Mouse (Mus musculus) midbrain, embryonic 10.5 days (tissue): ENCODE results near the gene Tma7. TPM values are rescaled to one million over a fixed set of nuclear protein-coding genes. Genes with fewer than 3 reads are reported as not detected.

ENCODE experiments used
- DNase-seq: peaks from one replicate; pipeline ENCODE4 v3.0.0-alpha.2; 2017; ENCODE audit warnings: low spot score
- H3K27ac ChIP-seq: fragments of 300-500 bp; sonication (generic); replicated peaks from 2 replicates; pipeline ENCODE4 v1.5.1; 2016; ENCODE audit warnings: mild to moderate bottlenecking
- H3K27me3 ChIP-seq: fragments of 300-500 bp; sonication (generic); 2 replicates; pipeline ENCODE4 v1.6.1; 2016; ENCODE audit warnings: low read depth, mild to moderate bottlenecking; ENCODE audit not compliant: poor library complexity, severe bottlenecking
- H3K36me3 ChIP-seq: fragments of 300-500 bp; sonication (generic); 2 replicates; pipeline ENCODE4 v1.6.1; 2016; ENCODE audit warnings: mild to moderate bottlenecking, moderate library complexity
- H3K4me1 ChIP-seq: fragments of 300-500 bp; sonication (generic); 2 replicates; pipeline ENCODE4 v1.6.1; 2016
- H3K4me3 ChIP-seq: fragments of 300-500 bp; sonication (generic); 2 replicates; pipeline ENCODE4 v1.5.1; 2016; ENCODE audit warnings: mild to moderate bottlenecking, moderate library complexity
- H3K9me3 ChIP-seq: fragments of 300-500 bp; sonication (generic); replicated peaks from 2 replicates; pipeline ENCODE4 v1.6.1; 2016; ENCODE audit warnings: mild to moderate bottlenecking
- WGBS: fragments of 180-500 bp; shearing (Covaris S2); methylation state at CpG from one replicate; pipeline ENCODE4 v1.1.7; 2016; 5-methylcytosine and 5-hydroxymethylcytosine counted together
- polyA plus RNA-seq: library from polyadenylated mRNA; unstranded; fragments of >200 nt; fragmentation: Nextera tagmentation; extraction: Ambion mirVana; gene quantifications from 2 replicates; pipeline ENCODE4 v1.2.1, GENCODE M21; 2016

Tma7 gene
- polyA plus RNA-seq, 1 experiment from 2014 or later, result 761 TPM

DNA sequence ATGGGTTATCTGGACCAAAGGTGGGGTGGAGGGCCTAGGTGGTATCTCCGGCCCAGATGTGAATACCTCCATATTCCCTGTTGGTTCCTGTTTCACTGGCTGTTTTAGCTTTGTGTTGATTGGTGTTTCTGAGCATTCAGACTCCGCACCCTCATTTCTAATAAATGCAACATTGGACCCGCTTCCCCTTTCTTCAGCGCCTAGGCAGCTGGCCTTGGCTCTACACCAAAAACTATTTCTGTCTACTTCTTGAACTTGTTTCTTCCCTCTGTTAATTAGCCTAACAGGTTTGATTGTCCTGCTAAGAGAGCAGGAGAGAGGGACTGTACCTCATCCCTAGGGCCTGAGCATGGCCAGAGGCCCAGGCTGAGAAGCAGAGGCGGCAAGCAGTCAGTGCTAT is 24.8 kb downstream of the Tma7 start:
- Histone ChIP-seq H3K4me1 (peaks cover 32% of the 10 kb centered on the region), H3K36me3 (peaks cover 64% of the 10 kb centered on the region), H3K4me3 (no peak overlapping the region), H3K9me3 (no peaks in the 10 kb centered on the region), H3K27ac (no peak overlapping the region), H3K27me3 (no peaks in the 10 kb centered on the region)
- WGBS, result 96% methylated on average over 5 of the region's 5 CpGs
- no peak for DNase-seq

DNA sequence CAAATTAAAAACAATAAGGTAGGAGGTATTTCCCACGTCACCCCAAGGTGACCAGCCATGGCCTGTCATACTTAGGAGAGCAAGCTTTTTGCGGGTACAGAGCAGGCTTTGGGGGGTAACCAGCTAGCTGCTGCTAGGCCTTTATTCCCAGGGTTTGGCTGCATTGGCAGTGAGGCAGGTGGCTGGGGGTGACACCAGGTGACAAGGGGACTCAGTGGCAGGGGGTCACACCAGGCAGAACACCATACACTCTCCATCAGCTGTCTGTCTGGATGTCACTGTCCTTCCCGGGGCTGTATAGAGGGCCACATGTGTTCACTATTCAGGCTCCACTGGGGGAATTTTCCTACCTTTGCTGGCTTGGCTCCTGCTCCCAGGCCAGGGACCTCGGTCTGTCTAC is 25.5 kb downstream of the Tma7 start:
- DNase-seq, result no peak
- WGBS, result 85% methylated on average over 4 of the region's 4 CpGs
- Histone ChIP-seq H3K9me3 (no peaks in the 10 kb centered on the region), H3K4me1 (peaks cover 32% of the 10 kb centered on the region), H3K27me3 (no peaks in the 10 kb centered on the region), H3K4me3 (no peak overlapping the region), H3K27ac (no peak overlapping the region), H3K36me3 (peaks cover 57% of the 10 kb centered on the region)

DNA sequence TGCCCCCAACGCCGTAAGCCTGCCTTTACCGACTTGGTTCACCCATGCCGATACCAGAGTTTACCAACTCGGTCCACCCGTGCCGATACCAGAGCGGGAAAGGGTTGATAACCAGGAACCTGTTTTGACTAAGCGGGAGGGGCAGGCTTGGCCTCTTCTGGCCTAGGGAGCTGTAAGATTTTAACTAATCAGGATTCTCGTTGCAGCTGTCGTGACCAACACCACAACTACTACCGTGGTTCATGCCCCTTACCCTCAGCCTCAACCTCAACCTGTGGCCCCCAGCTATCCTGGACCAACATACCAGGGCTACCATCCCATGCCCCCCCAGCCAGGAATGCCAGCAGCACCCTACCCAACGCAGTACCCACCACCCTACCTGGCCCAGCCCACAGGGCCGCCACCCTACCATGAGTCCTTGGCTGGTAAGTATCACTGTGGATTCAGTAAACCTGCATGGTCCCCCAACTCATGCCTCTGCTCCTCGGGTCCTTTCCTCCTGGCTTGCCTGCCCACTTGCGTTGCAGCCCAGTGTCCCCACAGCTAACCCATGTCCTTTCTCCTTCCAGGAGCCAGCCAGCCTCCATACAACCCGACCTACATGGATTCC is 26.2 kb downstream of the Tma7 start:
- WGBS, result 92% methylated on average over 17 of the region's 17 CpGs
- H3K27ac ChIP-seq, result no peak overlapping the region
- H3K4me1 ChIP-seq, result peaks cover 32% of the 10 kb centered on the region
- no peaks in the 10 kb centered on the region for H3K9me3 ChIP-seq
- DNase-seq, result no peak
- no peak overlapping the region for H3K4me3 ChIP-seq
- peaks cover 52% of the 10 kb centered on the region for H3K36me3 ChIP-seq
- no peaks in the 10 kb centered on the region for H3K27me3 ChIP-seq

DNA sequence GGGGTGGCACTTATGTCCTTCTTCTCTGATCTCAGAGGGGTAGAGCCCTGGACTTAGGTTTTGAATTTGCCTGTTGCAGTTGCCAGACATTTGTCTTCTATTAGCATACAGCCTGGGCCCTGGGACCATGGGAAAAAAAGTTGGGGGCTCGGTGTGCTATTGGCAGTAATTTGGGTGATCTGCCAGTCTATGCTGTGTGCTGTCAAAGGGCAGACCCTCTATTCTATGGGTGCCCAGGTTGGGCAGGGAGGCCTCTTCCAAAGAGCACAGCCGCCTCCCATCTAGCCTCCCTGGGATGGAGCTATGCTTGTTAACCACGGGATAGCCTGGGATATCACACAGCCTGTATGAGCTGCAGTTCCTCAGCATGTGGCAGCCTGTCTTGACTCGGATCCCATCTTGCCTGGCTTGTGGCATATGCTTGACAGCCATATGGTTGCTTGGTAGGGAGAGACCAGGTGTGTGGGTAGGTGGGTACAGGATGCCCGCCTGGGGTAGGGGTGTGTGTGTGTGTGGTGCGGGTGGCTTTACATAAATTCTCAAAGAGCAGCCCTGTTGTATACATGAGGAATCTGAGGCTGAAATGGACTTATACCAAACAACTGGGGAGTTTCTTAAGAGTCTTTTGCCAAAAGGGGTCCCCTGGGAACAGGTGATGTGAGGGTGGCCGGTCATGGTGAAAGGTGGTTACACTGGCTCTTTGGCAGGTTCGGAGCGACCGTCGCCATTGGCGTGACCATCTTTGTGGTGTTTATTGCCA is 26.9 kb downstream of the Tma7 start:
- no peak for DNase-seq
- H3K27ac ChIP-seq, result peak overlapping the region; percentile 71
- H3K4me1 ChIP-seq, result peaks cover 32% of the 10 kb centered on the region
- H3K27me3 ChIP-seq, result no peaks in the 10 kb centered on the region
- peaks cover 46% of the 10 kb centered on the region for H3K36me3 ChIP-seq
- H3K4me3 ChIP-seq, result peak overlapping the region; percentile 37
- WGBS, result 93% methylated on average over 12 of the region's 12 CpGs
- no peaks in the 10 kb centered on the region for H3K9me3 ChIP-seq

DNA sequence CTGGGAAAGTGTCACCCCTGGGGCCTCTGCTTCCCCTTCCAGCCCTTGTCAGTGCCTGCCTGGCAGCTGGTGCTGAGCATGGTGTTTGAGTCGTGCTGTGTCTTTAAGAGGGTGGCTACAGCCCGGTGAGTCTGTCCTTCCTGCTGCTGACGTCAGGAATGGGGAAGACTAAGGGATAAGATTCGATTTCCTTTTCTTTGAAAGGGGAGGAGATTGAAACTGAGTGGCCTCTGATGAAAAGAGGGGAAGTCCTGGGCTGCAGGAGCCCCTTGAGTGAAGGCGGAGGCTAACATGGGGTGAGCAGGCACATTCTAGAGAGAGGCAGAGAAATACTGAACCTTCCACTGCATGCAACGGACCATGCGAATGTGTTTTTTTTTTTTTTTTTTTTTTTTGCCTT is 27.7 kb downstream of the Tma7 start:
- DNase-seq, result peak; percentile 41
- 12% methylated on average over 7 of the region's 7 CpGs for WGBS
- peaks cover 26% of the 10 kb centered on the region for H3K4me1 ChIP-seq
- no peaks in the 10 kb centered on the region for H3K27me3 ChIP-seq
- H3K36me3 ChIP-seq, result peaks cover 38% of the 10 kb centered on the region
- H3K4me3 ChIP-seq, result peak overlapping the region; percentile 37
- no peaks in the 10 kb centered on the region for H3K9me3 ChIP-seq
- peak overlapping the region; percentile 71 for H3K27ac ChIP-seq

DNA sequence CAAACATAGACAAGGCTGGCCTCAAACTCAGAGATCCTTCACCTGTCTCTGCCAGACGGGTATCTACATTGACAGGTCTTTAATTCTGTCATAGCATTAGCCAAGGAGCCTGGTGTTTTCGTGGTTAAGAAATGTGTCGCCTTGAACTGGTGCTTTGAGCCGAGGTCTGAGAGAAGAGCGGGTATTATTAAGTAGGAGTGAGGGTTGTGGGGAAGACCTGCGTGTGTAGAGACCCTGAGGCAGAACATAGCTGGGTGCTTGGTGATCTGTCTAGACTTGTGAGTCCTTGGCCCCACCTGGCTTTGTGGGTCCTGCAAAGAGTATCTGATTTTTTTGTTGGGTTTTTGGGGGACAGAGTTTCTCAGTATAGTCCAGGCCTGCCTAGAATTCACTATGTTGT is 28.5 kb downstream of the Tma7 start:
- peaks cover 33% of the 10 kb centered on the region for H3K36me3 ChIP-seq
- no peak overlapping the region; the same call in 1 of the 2 replicates for H3K27ac ChIP-seq
- DNase-seq, result no peak
- no peaks in the 10 kb centered on the region for H3K27me3 ChIP-seq
- H3K4me1 ChIP-seq, result peaks cover 18% of the 10 kb centered on the region
- H3K9me3 ChIP-seq, result no peaks in the 10 kb centered on the region
- H3K4me3 ChIP-seq, result no peak overlapping the region
- 80% methylated on average over 6 of the region's 6 CpGs for WGBS

DNA sequence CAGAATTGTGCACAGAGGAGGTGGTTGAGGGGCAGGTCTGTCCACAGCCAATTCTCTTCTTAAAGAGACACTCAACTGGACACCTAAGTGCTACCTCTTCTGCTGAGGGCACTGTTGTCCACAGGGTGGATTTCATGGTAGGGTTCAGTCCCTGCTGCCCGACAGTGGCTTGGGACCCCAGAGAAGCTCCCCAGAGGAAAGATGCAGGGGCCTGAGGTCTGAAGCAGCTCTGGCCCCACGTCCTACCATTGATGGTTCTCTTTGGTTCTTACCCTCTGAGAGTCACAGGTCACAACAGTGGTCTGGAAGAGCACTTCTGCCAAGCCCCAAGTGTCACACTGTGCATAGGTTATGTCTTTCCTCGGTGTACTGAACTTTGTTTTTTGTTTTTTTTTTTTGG is 29.0 kb downstream of the Tma7 start:
- peaks cover 14% of the 10 kb centered on the region for H3K4me1 ChIP-seq
- peaks cover 28% of the 10 kb centered on the region for H3K36me3 ChIP-seq
- H3K4me3 ChIP-seq, result no peak overlapping the region
- 84% methylated on average over 3 of the region's 3 CpGs for WGBS
- no peak overlapping the region for H3K27ac ChIP-seq
- DNase-seq, result no peak
- H3K9me3 ChIP-seq, result no peaks in the 10 kb centered on the region
- no peaks in the 10 kb centered on the region for H3K27me3 ChIP-seq

DNA sequence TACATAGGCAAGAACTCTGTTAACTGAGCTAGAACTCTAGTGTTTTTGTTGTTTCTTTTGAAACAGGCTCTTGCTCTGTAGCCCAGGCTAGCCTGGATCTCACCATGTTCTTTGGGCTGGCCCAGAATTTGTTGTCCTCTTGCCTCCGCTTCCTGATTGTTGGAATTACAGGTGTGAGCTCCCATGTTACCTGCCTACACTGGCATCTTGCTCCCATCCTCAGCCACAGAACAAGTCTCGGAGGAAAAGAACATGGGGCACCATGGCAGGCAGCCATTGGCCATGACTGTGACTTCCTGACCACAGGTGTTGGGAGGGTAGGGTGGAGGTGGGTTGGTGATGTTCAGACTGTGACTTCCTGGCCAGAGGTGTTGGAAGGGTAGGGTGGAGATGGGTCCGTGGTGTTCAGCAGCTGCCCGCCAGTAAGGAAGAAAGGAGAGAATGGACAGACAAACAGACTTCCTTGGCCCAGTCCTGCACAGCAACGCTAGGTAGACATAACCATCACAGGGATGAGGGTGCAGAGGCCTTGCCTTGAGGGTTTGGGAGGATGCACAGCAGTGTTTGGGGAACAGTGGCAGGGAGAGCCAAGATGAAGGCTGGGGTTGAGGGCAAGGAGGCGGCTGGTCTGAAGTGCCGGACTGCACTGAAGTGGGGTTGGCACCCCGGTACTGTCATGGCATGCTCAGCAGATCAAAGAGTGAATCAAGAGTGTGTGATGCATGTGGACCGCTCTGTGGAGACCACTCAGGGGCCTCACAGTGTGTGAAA is 29.7 kb downstream of the Tma7 start:
- Histone ChIP-seq H3K27me3 (no peaks in the 10 kb centered on the region), H3K4me1 (peaks cover 14% of the 10 kb centered on the region), H3K9me3 (no peaks in the 10 kb centered on the region), H3K27ac (no peak overlapping the region), H3K36me3 (peaks cover 21% of the 10 kb centered on the region), H3K4me3 (no peak overlapping the region)
- 90% methylated on average over 9 of the region's 9 CpGs for WGBS
- DNase-seq, result no peak

DNA sequence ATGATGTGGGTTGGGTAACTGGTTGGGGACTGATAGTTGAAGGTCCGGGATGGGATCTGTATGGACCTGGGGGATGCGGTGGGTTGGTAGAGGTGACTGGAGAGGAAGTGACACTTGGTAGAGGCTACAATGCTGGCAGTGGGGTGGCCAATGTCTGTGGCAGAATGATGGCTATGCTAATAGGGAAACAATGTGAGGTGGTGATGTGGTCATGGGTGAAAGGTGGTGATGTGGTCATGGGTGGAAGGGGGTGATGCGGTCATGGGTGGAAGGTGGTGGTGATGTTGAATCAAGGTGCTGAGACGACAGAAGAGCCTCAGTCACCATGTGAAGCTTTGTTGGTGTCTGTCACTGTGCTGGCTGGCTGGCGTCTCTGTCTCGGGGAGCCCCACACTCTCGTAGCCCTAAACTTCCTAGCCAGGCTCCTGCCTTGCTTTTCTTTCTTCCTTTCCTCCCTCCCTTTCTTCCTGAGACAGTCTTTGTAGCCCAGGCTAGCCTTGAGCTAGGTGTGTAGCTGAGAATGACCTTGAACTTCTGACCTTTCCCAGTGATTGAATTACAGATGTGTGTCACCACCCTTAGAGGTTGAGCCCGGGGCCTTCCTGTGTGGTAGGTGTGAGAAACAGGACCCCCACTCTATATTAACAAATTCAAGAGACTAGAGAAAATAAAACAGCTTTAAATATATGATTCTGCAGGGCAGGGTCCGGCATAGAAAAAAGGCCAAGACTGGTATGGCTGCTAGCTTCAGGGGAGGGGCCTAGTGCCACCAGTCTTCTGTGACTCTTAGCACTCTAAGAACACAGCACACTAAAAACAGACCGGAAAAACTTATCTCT is 30.5 kb downstream of the Tma7 start:
- no peak overlapping the region for H3K27ac ChIP-seq
- DNase-seq, result no peak
- WGBS, result 91% methylated on average over 10 of the region's 10 CpGs
- peaks cover 13% of the 10 kb centered on the region for H3K36me3 ChIP-seq
- H3K4me1 ChIP-seq, result peaks cover 14% of the 10 kb centered on the region
- H3K4me3 ChIP-seq, result no peak overlapping the region
- no peaks in the 10 kb centered on the region for H3K9me3 ChIP-seq
- H3K27me3 ChIP-seq, result no peaks in the 10 kb centered on the region

DNA sequence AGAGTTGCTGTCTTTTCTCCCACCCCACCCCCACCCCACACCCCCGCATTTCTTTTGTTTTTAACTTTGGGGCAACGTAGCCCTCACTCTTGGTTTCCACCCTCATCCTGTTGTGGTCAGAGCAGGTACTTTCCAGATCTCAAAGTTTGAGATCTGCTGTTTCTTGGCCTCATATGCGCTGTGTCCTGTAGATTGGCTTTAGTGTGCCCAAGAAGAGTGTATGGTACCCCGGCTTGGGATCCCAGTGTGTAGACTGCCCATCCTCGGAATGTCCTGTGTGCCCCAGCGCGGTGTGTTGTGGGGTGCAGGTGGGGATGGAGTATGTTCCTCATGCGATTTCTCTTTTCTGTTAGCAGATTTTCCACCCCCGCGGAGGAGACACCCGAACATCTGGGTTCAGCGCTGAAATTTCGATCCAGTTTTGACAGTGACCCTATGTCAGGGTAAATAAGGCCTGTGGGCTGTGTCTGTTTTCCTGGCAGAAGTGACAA is 31.3 kb downstream of the Tma7 start:
- Histone ChIP-seq H3K4me3 (no peak overlapping the region), H3K27me3 (no peaks in the 10 kb centered on the region), H3K27ac (no peak overlapping the region), H3K4me1 (peaks cover 14% of the 10 kb centered on the region), H3K9me3 (no peaks in the 10 kb centered on the region), H3K36me3 (peaks cover 5% of the 10 kb centered on the region)
- DNase-seq, result no peak
- 89% methylated on average over 13 of the region's 13 CpGs for WGBS

DNA sequence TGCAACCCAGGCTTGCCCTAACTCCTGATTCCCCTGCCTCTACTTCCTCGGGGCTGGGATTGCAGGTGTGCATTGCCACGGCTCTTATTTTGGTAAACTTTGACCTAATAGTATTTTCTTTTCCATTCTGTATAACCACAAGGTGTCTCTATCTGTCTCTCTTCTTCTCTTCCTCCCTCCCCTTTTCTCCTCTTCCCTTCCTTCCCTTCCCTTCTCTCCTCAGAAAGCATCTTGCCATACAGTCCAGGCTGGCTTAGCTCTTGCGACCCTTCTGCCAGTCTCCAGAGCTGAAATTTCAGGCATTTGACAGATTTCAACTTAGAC is 31.8 kb downstream of the Tma7 start:
- Histone ChIP-seq H3K4me3 (no peak overlapping the region), H3K9me3 (no peaks in the 10 kb centered on the region), H3K27ac (no peak overlapping the region), H3K36me3 (peaks cover 3% of the 10 kb centered on the region; the same call in 1 of the 2 replicates), H3K27me3 (no peaks in the 10 kb centered on the region), H3K4me1 (peaks cover 14% of the 10 kb centered on the region)
- 84% methylated on average over 3 of the region's 3 CpGs for WGBS
- no peak for DNase-seq

DNA sequence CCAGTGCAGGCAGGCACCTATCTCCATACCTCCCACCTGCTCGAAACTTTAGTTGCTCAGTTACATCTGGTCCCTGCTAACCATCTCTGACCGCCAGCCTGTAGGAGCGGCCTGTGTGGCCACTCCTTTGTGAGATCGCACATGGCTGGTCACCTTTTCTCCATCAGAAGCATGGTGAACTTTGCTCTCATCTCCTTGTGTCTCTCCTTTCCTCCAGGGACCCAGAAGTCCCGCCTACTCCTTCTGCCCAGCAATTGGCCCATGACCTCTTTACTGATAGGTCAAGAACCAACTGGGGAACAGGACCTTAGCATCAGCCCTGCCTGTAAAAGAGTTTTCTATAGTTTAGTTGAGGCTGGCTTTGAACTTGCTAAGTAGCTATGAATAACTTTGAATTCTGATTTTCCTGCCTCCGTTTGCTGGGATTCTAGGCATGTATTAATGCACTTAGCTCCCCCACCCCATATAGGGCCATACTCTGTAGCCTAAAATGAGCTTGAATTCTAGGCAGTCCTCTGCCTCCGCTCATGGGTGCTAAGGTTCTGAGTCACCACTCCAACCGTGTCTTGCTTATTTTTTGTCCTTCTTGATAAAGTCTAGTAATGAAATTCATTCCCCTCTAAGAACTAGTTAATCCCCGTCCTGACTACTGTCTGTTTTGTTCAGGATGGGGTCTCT is 32.3 kb downstream of the Tma7 start:
- peaks cover 9% of the 10 kb centered on the region for H3K4me1 ChIP-seq
- H3K27me3 ChIP-seq, result no peaks in the 10 kb centered on the region
- H3K27ac ChIP-seq, result no peak overlapping the region
- no peak for DNase-seq
- no peaks in the 10 kb centered on the region for H3K9me3 ChIP-seq
- H3K4me3 ChIP-seq, result no peak overlapping the region
- no peaks in the 10 kb centered on the region for H3K36me3 ChIP-seq
- 90% methylated on average over 9 of the region's 9 CpGs for WGBS
